Mouse (Mus musculus) layer of hippocampus, adult 11-12 months (tissue): ENCODE results near the gene Rab40b.

Experiments
- DNase-seq: peaks from one replicate; pipeline ENCODE4 v3.0.0; 2022; ENCODE audit warnings: low spot score

Rab40b gene

GRCm38 (mm10) chr11:121387750-121388553 lies at the start of gene Rab40b:
TSS of gene Rab40b (minus strand) at chr11:121388251.
- peak; percentile 97 for DNase-seq

- no peak for DNase-seq
Measured at GRCm38 (mm10) chr11:121437236-121437635, 49.2 kb upstream of the Rab40b start.

- peak; percentile 97 for DNase-seq
Measured at GRCm38 (mm10) chr11:121434156-121435155, 46.4 kb upstream of the Rab40b start, which contains the start of gene Fn3k. TSS of gene Fn3k (plus strand) at chr11:121434913.

- DNase-seq, result no peak
Measured at GRCm38 (mm10) chr11:121433397-121433796, 45.3 kb upstream of the Rab40b start.

GRCm38 (mm10) chr11:121421553-121422173 lies 33.6 kb upstream of the Rab40b start:
- DNase-seq, result no peak

GRCm38 (mm10) chr11:121420830-121421552 lies 32.9 kb upstream of the Rab40b start, which contains the start of gene Fn3krp:
TSS of gene Fn3krp (plus strand) at chr11:121421401.
- DNase-seq, result peak; percentile 100

GRCm38 (mm10) chr11:121420379-121420778 lies 32.3 kb upstream of the Rab40b start:
- DNase-seq, result no peak

GRCm38 (mm10) chr11:121418932-121419331 lies 30.9 kb upstream of the Rab40b start:
- DNase-seq, result no peak

GRCm38 (mm10) chr11:121417971-121418370 lies 29.9 kb upstream of the Rab40b start:
- DNase-seq, result no peak

GRCm38 (mm10) chr11:121415351-121415750 lies 27.3 kb upstream of the Rab40b start:
- no peak for DNase-seq

- no peak for DNase-seq
Measured at GRCm38 (mm10) chr11:121414762-121415161, 26.7 kb upstream of the Rab40b start.

- DNase-seq, result peak; percentile 39
Measured at GRCm38 (mm10) chr11:121407366-121408155, 19.5 kb upstream of the Rab40b start.

GRCm38 (mm10) chr11:121392405-121392804 lies 4.4 kb upstream of the Rab40b start:
- DNase-seq, result no peak

- DNase-seq, result no peak
Measured at GRCm38 (mm10) chr11:121390793-121391192, 2.7 kb upstream of the Rab40b start.

GRCm38 (mm10) chr11:121388554-121388945 lies 499 bp upstream of the Rab40b start:
- no peak for DNase-seq

- no peak for DNase-seq
Measured at GRCm38 (mm10) chr11:121380294-121380693, 7.8 kb downstream of the Rab40b start.

GRCm38 (mm10) chr11:121378644-121379043 lies 9.4 kb downstream of the Rab40b start:
- DNase-seq, result no peak

- no peak for DNase-seq
Measured at GRCm38 (mm10) chr11:121373305-121373704, 14.7 kb downstream of the Rab40b start.

- no peak for DNase-seq
Measured at GRCm38 (mm10) chr11:121370337-121370994, 17.6 kb downstream of the Rab40b start.

GRCm38 (mm10) chr11:121369622-121370021 lies 18.4 kb downstream of the Rab40b start:
- DNase-seq, result peak; percentile 52
